Mouse (Mus musculus): ENCODE data around the gene Fem1a. TPM values are rescaled to one million over a fixed set of nuclear protein-coding genes. Genes with fewer than 3 reads are reported as not detected.

Gene Fem1a
- polyA plus RNA-seq, 1 experiment from 2014 or later: 15.8 TPM

GRCm38 (mm10) chr17:56219251-56219650 lies 37.4 kb upstream of the Fem1a start:
- no peak; the same call in 1 of the 2 replicates for ATAC-seq (ENCODE audit: low FRiP score, low TSS enrichment)
- Histone ChIP-seq H3K4me2 (replicated peaks; ENCODE audit: low read depth, low read length) (peak overlapping the region; percentile 67), H3K36me3 (ENCODE audit: insufficient read depth, low read length) (0 out of 2 replicates have a peak, but pooled peaks cover 2% of the 10 kb centered on the region), H3K27ac (ENCODE audit: low read length) (peak overlapping the region; percentile 90), H3K4me3 (ENCODE audit: low read length) (peak overlapping the region; percentile 87), H3K4me1 (ENCODE audit: insufficient read depth, low read length) (peaks cover 27% of the 10 kb centered on the region), H3K9ac (replicated peaks; ENCODE audit: low read length) (peak overlapping the region; percentile 92), H3K9me3 (ENCODE audit: low read length) (no peaks in the 10 kb centered on the region), H3K27me3 (ENCODE audit: insufficient read depth, low read length) (no peaks in the 10 kb centered on the region)
- 43% methylated on average over 12 of the region's 12 CpGs for WGBS

DNA sequence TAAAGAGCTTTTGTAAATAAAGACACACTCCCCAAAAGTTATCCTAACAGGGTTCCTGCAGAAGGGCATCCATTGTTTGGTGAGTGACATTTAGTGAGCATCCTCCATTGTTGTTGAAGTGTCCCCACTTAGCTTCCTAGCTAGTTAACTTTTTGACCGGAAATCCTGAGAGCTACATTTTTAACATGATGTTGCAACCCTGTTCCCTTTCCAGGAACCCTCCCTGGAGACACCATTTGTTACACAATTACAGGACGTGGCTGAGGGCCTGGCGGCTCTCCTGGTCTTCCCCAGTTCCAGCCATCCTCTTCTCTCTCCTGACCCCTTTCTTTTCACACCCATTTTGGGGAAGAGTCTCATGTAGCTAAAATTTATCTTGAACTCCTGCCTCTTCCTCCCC lies 36.8 kb upstream of the Fem1a start:
- H3K4me3 ChIP-seq (ENCODE audit: low read length): no peak overlapping the region
- no peak overlapping the region for H3K9ac ChIP-seq (replicated peaks; ENCODE audit: low read length)
- H3K36me3 ChIP-seq (ENCODE audit: insufficient read depth, low read length): 0 out of 2 replicates have a peak, but pooled peaks cover 2% of the 10 kb centered on the region
- no peaks in the 10 kb centered on the region for H3K27me3 ChIP-seq (ENCODE audit: insufficient read depth, low read length)
- H3K4me2 ChIP-seq (replicated peaks; ENCODE audit: low read depth, low read length): no peak overlapping the region; the same call in 1 of the 2 replicates
- 43% methylated on average over 3 of the region's 3 CpGs for WGBS
- peak overlapping the region; percentile 14; the same call in 1 of the 2 replicates for H3K27ac ChIP-seq (ENCODE audit: low read length)
- ATAC-seq (ENCODE audit: low FRiP score, low TSS enrichment): no peak
- H3K9me3 ChIP-seq (ENCODE audit: low read length): no peaks in the 10 kb centered on the region
- H3K4me1 ChIP-seq (ENCODE audit: insufficient read depth, low read length): peaks cover 27% of the 10 kb centered on the region

- Histone ChIP-seq H3K4me1 (ENCODE audit: insufficient read depth, low read length) (0 out of 2 replicates have a peak, but pooled peaks cover 3% of the 10 kb centered on the region), H3K27me3 (ENCODE audit: insufficient read depth, low read length) (no peaks in the 10 kb centered on the region), H3K4me2 (replicated peaks; ENCODE audit: low read depth, low read length) (no peak overlapping the region), H3K9ac (replicated peaks; ENCODE audit: low read length) (no peak overlapping the region), H3K27ac (ENCODE audit: low read length) (no peak overlapping the region), H3K4me3 (ENCODE audit: low read length) (no peak overlapping the region), H3K9me3 (ENCODE audit: low read length) (no peaks in the 10 kb centered on the region), H3K36me3 (ENCODE audit: insufficient read depth, low read length) (no peaks in the 10 kb centered on the region)
- ATAC-seq (ENCODE audit: low FRiP score, low TSS enrichment): no peak
- WGBS: 17% methylated on average over 1 of the region's 1 CpGs
Observed at GRCm38 (mm10) chr17:56224916-56225315, 31.7 kb upstream of the Fem1a start.

GRCm38 (mm10) chr17:56226566-56226965 lies 30.0 kb upstream of the Fem1a start:
- Histone ChIP-seq H3K27me3 (ENCODE audit: insufficient read depth, low read length) (no peaks in the 10 kb centered on the region), H3K4me1 (ENCODE audit: insufficient read depth, low read length) (no peaks in the 10 kb centered on the region), H3K4me2 (replicated peaks; ENCODE audit: low read depth, low read length) (no peak overlapping the region), H3K27ac (ENCODE audit: low read length) (no peak overlapping the region), H3K4me3 (ENCODE audit: low read length) (no peak overlapping the region), H3K36me3 (ENCODE audit: insufficient read depth, low read length) (no peaks in the 10 kb centered on the region), H3K9me3 (ENCODE audit: low read length) (no peaks in the 10 kb centered on the region), H3K9ac (replicated peaks; ENCODE audit: low read length) (no peak overlapping the region)
- 76% methylated on average over 3 of the region's 3 CpGs for WGBS
- no peak for ATAC-seq (ENCODE audit: low FRiP score, low TSS enrichment)

DNA sequence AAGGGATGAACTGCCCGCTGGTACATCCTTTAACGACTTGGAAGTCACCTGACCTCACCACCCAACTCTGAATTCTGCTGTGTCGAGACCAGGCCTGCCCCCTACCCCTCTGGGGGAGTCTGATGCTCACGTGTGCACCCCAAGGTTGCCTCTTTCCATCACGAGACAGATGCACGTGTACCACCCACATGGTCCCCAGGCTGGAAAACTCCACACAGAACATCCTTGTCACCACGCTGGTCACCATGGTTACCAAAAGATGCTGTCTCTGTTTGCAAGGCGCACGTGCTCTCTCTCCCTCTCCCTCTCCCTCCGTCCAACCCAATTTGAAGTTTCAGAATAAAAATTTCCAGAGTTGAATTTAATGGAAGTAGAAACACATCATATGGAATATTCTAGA lies 26.7 kb upstream of the Fem1a start:
- peaks cover 3% of the 10 kb centered on the region; the same call in 1 of the 2 replicates for H3K4me1 ChIP-seq (ENCODE audit: insufficient read depth, low read length)
- no peaks in the 10 kb centered on the region for H3K27me3 ChIP-seq (ENCODE audit: insufficient read depth, low read length)
- 59% methylated on average over 10 of the region's 10 CpGs for WGBS
- no peaks in the 10 kb centered on the region for H3K9me3 ChIP-seq (ENCODE audit: low read length)
- no peak overlapping the region for H3K4me3 ChIP-seq (ENCODE audit: low read length)
- no peak overlapping the region for H3K4me2 ChIP-seq (replicated peaks; ENCODE audit: low read depth, low read length)
- no peak for ATAC-seq (ENCODE audit: low FRiP score, low TSS enrichment)
- H3K36me3 ChIP-seq (ENCODE audit: insufficient read depth, low read length): no peaks in the 10 kb centered on the region
- no peak overlapping the region for H3K27ac ChIP-seq (ENCODE audit: low read length)
- no peak overlapping the region for H3K9ac ChIP-seq (replicated peaks; ENCODE audit: low read length)

- no peak for ATAC-seq (ENCODE audit: low FRiP score, low TSS enrichment)
- H3K4me3 ChIP-seq (ENCODE audit: low read length): no peak overlapping the region
- no peak overlapping the region for H3K4me2 ChIP-seq (replicated peaks; ENCODE audit: low read depth, low read length)
- H3K9ac ChIP-seq (replicated peaks; ENCODE audit: low read length): no peak overlapping the region
- H3K27me3 ChIP-seq (ENCODE audit: insufficient read depth, low read length): no peaks in the 10 kb centered on the region
- H3K27ac ChIP-seq (ENCODE audit: low read length): no peak overlapping the region
- 62% methylated on average over 8 of the region's 8 CpGs for WGBS
- H3K9me3 ChIP-seq (ENCODE audit: low read length): no peaks in the 10 kb centered on the region
- no peaks in the 10 kb centered on the region for H3K36me3 ChIP-seq (ENCODE audit: insufficient read depth, low read length)
- H3K4me1 ChIP-seq (ENCODE audit: insufficient read depth, low read length): peaks cover 3% of the 10 kb centered on the region; the same call in 1 of the 2 replicates
Observed at GRCm38 (mm10) chr17:56233389-56233788, 23.2 kb upstream of the Fem1a start.

- 3% methylated on average over 14 of the region's 14 CpGs for WGBS
- Histone ChIP-seq H3K27me3 (ENCODE audit: insufficient read depth, low read length) (no peaks in the 10 kb centered on the region), H3K36me3 (ENCODE audit: insufficient read depth, low read length) (no peaks in the 10 kb centered on the region), H3K4me1 (ENCODE audit: insufficient read depth, low read length) (peaks cover 3% of the 10 kb centered on the region; the same call in 1 of the 2 replicates), H3K4me2 (replicated peaks; ENCODE audit: low read depth, low read length) (no peak overlapping the region), H3K9ac (replicated peaks; ENCODE audit: low read length) (no peak overlapping the region), H3K4me3 (ENCODE audit: low read length) (no peak overlapping the region), H3K9me3 (ENCODE audit: low read length) (no peaks in the 10 kb centered on the region), H3K27ac (ENCODE audit: low read length) (no peak overlapping the region)
- ATAC-seq (ENCODE audit: low FRiP score, low TSS enrichment): peak; percentile 75
Observed at GRCm38 (mm10) chr17:56233818-56234469, 22.7 kb upstream of the Fem1a start.

- H3K9me3 ChIP-seq (ENCODE audit: low read length): no peaks in the 10 kb centered on the region
- H3K4me2 ChIP-seq (replicated peaks; ENCODE audit: low read depth, low read length): no peak overlapping the region
- no peak overlapping the region for H3K4me3 ChIP-seq (ENCODE audit: low read length)
- H3K36me3 ChIP-seq (ENCODE audit: insufficient read depth, low read length): no peaks in the 10 kb centered on the region
- peak; percentile 85 for ATAC-seq (ENCODE audit: low FRiP score, low TSS enrichment)
- H3K9ac ChIP-seq (replicated peaks; ENCODE audit: low read length): no peak overlapping the region
- no peaks in the 10 kb centered on the region for H3K4me1 ChIP-seq (ENCODE audit: insufficient read depth, low read length)
- no peak overlapping the region for H3K27ac ChIP-seq (ENCODE audit: low read length)
- peaks cover 8% of the 10 kb centered on the region for H3K27me3 ChIP-seq (ENCODE audit: insufficient read depth, low read length)
- 1% methylated on average over 33 of the region's 33 CpGs for WGBS
Observed at GRCm38 (mm10) chr17:56241541-56242401, 14.8 kb upstream of the Fem1a start.

DNA sequence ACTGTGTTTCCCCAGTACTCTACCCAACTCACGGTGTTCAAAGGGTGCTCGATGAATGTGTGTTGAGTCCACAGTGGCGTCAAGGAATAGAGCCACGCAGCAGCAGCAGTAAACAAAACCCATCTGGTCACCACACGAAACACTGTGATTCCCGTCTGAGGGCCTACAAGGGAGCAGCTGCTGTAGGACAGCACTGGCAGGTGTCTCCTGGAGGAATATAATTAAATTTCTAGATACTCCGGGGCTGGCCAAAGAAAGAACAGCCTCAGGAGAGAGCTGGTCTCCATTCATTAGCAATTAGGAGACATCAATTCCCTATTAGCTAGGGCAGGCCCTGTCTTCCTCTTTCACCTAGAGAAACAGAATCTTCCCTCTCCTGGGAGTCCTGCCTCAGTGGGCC lies 11.0 kb upstream of the Fem1a start:
- H3K4me3 ChIP-seq (ENCODE audit: low read length): no peak overlapping the region
- no peak overlapping the region for H3K9ac ChIP-seq (replicated peaks; ENCODE audit: low read length)
- H3K27ac ChIP-seq (ENCODE audit: low read length): no peak overlapping the region
- H3K36me3 ChIP-seq (ENCODE audit: insufficient read depth, low read length): no peaks in the 10 kb centered on the region
- H3K27me3 ChIP-seq (ENCODE audit: insufficient read depth, low read length): peaks cover 8% of the 10 kb centered on the region
- WGBS: 64% methylated on average over 7 of the region's 7 CpGs
- H3K9me3 ChIP-seq (ENCODE audit: low read length): no peaks in the 10 kb centered on the region
- no peak for ATAC-seq (ENCODE audit: low FRiP score, low TSS enrichment)
- no peak overlapping the region for H3K4me2 ChIP-seq (replicated peaks; ENCODE audit: low read depth, low read length)
- H3K4me1 ChIP-seq (ENCODE audit: insufficient read depth, low read length): no peaks in the 10 kb centered on the region
